Mouse (Mus musculus) frontal cortex, postnatal 36 days (tissue): Measurements from ENCODE around the gene Pnliprp1.

Experiments used
- DNase-seq, 2 experiments: peaks; one replicate each; pipeline ENCODE4 v3.0.0; 2022; ENCODE audit warnings: low spot score in 2 of 2

The Pnliprp1 gene

DNA sequence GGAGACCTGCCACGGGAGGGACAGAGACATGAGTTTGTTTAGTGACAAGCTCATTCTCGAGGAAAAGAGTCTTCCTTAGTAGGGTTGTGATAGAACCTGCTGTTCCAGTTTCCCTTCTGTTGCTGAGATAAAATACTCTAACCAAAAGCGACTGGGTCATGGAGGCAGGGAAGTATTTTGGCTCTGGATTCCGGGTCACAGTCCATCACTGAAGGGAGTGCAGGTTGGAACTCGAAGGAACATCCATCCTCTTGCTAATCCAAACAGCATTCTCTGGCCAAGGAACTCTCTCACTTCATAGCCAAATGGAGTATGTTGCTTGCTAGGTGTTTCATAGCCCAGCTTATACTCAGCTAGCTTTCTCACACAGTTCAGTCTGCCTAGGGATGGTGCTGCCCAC lies 47.8 kb downstream of the Pnliprp1 start:
- no peak for DNase-seq

DNA sequence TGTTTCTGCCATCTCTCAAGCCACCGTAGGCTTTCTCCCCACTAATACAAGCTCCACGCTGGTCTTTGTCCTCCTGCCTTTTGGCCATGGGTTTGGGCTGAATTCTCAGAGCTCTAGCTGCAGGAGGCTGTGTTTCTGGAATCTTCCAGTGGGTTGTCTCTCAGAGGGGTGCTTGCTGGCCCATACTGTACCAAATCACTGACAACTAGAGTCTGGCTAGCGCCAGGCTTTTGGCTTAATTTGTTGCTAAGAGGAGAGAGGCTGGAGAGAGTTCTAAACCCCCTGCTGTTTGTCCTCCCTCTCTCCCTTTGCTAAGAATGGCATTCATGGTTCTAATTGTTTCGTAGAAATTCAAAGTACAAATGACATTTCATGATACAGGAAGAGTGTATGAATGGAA lies 52.9 kb downstream of the Pnliprp1 start:
- no peak for DNase-seq

DNA sequence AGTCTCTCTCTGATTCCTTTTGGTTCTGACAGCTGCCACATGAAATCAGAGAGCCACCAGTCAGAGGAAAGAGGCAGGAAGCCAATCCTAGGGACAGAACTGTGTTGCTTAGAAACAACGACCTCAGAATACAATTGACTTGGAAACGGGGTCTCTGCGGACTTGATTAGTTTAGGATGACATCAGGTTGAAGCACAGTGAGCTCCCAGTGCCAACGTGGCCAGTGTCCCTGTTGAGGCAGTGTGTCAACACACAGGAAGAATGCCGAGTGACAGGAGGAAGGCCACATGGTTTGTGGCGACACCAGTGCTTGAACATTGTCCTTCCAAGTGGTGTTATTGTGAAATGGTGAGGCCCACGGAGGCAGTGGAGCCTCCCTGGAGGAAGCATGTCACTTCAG lies 55.3 kb downstream of the Pnliprp1 start:
- no peak for DNase-seq

DNA sequence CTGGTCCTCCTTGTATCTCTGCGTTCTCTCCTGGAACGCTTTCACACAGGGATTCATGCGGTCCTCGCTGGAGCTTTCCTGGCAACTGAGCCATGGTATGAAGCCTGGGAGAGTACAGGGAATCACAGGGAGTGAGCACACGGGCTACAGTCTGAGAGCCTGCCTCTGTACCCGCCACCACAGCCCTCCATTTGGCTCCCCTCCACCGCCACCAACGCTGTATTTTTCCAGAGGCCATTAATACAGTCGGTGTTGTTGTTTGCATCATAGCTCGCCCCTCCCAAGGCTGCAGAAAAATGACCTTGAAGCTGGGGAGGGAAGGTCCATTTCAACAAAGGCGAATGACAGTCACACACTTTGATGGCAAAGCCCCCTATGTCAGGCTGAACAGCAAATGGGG lies 60.5 kb downstream of the Pnliprp1 start:
- no peak for DNase-seq
